Mouse (Mus musculus) liver, adult 2 months (tissue): ENCODE measurements around the gene Usp7. TPM values are rescaled to one million over a fixed set of nuclear protein-coding genes. Genes with fewer than 3 reads are reported as not detected.

ENCODE experiments used
- DNase-seq: peaks from one replicate; pipeline ENCODE4 v3.0.0-alpha.2; 2011; ENCODE audit warnings: low read depth, low spot score; ENCODE audit errors: extremely low read depth
- H3K27ac ChIP-seq: fragments of 200-500 bp; replicated peaks from 2 replicates; pipeline ENCODE4 v1.5.1; 2012; ENCODE audit warnings: low read depth, mild to moderate bottlenecking, control low read depth, inconsistent platforms, low read length; ENCODE audit not compliant: insufficient read depth
- H3K27me3 ChIP-seq: fragments of 200-500 bp; 2 replicates; pipeline ENCODE4 v1.6.1; 2012; ENCODE audit warnings: mild to moderate bottlenecking, moderate library complexity, low read length, inconsistent platforms; ENCODE audit not compliant: control insufficient read depth, insufficient read depth
- H3K36me3 ChIP-seq: fragments of 200-500 bp; 2 replicates; pipeline ENCODE4 v1.6.1; 2012; ENCODE audit warnings: low read length, inconsistent platforms; ENCODE audit not compliant: control insufficient read depth, insufficient read depth
- H3K4me1 ChIP-seq: fragments of 200-500 bp; 2 replicates; pipeline ENCODE4 v1.6.1; 2011; ENCODE audit warnings: low read length; ENCODE audit not compliant: control insufficient read depth, insufficient read depth
- H3K4me3 ChIP-seq: fragments of 200-500 bp; 2 replicates; pipeline ENCODE4 v1.5.1; 2011; ENCODE audit warnings: low read depth, mild to moderate bottlenecking, control low read depth, low read length, moderate library complexity; ENCODE audit not compliant: insufficient read depth
- H3K79me2 ChIP-seq: fragments of 200-500 bp; 2 replicates; pipeline ENCODE4 v1.6.1; 2012; ENCODE audit warnings: inconsistent platforms, mild to moderate bottlenecking, low read length, moderate library complexity; ENCODE audit not compliant: control insufficient read depth, insufficient read depth
- H3K9ac ChIP-seq: fragments of 200-500 bp; 2 replicates; pipeline ENCODE4 v1.6.1; 2012; ENCODE audit warnings: low read depth, mild to moderate bottlenecking, control low read depth, inconsistent platforms, low read length
- CTCF ChIP-seq: fragments of 200-500 bp; IDR thresholded peaks from 2 replicates; pipeline ENCODE4 v1.5.1; 2011; ENCODE audit warnings: low read depth, low read length, control low read depth
- POLR2A ChIP-seq: fragments of 200-500 bp; IDR thresholded peaks from 2 replicates; pipeline ENCODE4 v1.6.1; 2011; ENCODE audit warnings: low read length, control low read depth; ENCODE audit not compliant: insufficient read depth; ENCODE audit errors: extremely low read depth
- WGBS: fragments of 180-500 bp; shearing (Covaris S2); methylation state at CpG from one replicate; pipeline ENCODE4 v1.1.7; 2018; 5-methylcytosine and 5-hydroxymethylcytosine counted together
- polyA plus RNA-seq: library from polyadenylated mRNA; depleted of rRNA; stranded (reverse); fragments of >200 nt; gene quantifications from 2 replicates; pipeline ENCODE4 v1.2.3, GENCODE M21; 2012
- total RNA-seq: library from RNA; depleted of rRNA; stranded (reverse); fragments of >200 nt; gene quantifications from 2 replicates; pipeline ENCODE4 v1.2.3, GENCODE M21; 2014

The Usp7 gene
- total and polyA plus RNA-seq, 2 experiments, result 12.5 to 41.5 TPM

DNA sequence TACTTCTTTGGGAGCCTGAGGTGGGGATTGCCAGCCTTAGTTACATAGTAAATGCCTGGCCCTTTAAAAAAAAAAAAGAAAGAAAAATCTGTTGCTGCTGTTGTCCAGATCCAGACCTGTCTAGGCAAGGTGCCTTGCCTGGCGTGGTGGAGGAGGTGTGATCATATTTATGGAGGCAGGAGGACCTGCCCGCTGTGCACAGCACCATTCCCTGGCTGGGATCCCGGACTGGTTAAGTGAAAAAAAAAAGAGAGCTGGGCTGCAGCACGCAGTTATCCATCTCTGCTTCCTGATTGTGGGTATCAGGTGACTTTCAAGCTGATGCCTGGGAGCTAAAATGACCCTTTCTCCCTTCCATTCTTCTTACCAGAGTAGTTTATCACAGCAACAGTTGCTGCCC lies 107.0 kb downstream of the Usp7 start:
- Histone ChIP-seq H3K79me2 (no peaks in the 10 kb centered on the region), H3K4me3 (no peak overlapping the region), H3K27ac (no peak overlapping the region), H3K9ac (no peak overlapping the region), H3K27me3 (no peaks in the 10 kb centered on the region), H3K4me1 (peaks cover 11% of the 10 kb centered on the region), H3K36me3 (peaks cover 9% of the 10 kb centered on the region; the same call in 1 of the 2 replicates)
- no peak for DNase-seq
- TF ChIP-seq CTCF (no peak), POLR2A (no peak)
- 37% methylated on average over 4 of the region's 4 CpGs for WGBS

DNA sequence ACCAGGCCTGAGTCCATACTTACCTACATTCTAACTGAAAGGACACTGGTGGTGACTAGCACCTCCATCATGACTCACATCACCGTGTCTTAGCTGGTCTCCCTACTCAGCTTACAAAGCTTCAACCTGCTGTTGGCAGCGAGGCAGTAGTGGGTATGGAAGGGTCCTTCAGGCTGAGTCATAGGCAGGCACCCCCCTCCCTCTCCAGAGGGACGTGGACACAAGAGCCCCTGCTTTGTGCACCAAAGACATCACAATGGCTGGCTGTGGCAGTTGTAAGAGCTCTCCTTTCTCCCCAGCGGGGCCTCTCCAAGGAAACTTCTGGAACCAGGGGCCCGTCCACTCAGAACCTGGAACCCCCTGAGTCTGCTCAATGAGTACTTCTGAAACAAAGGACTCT lies 111.6 kb downstream of the Usp7 start, which contains the start of gene Gm5767:
Gene Gm5767 (plus strand): TSS at position 301 of the 400 bp plus-strand sequence.
- no peak within 1 kb of the TSS for H3K27ac ChIP-seq
- no peak within 1 kb of the TSS for H3K4me3 ChIP-seq
- WGBS, result 92% methylated on average over 5 of the region's 5 CpGs
- no peak within 1 kb of the TSS for H3K9ac ChIP-seq
- TF ChIP-seq CTCF (no peak), POLR2A (no peak)
- H3K79me2 ChIP-seq, result no peaks in the 10 kb centered on the region
- no peak for DNase-seq
- no peaks in the 10 kb centered on the region for H3K36me3 ChIP-seq
- no peaks in the 10 kb centered on the region for H3K27me3 ChIP-seq
- H3K4me1 ChIP-seq, result peaks cover 3% of the 10 kb centered on the region

- WGBS, result 80% methylated on average over 3 of the region's 3 CpGs
- H3K4me3 ChIP-seq, result no peak overlapping the region
- no peaks in the 10 kb centered on the region for H3K36me3 ChIP-seq
- no peak overlapping the region for H3K9ac ChIP-seq
- TF ChIP-seq POLR2A (no peak), CTCF (no peak)
- H3K27ac ChIP-seq, result no peak overlapping the region
- DNase-seq, result no peak
- peaks cover 3% of the 10 kb centered on the region for H3K4me1 ChIP-seq
- no peaks in the 10 kb centered on the region for H3K79me2 ChIP-seq
- H3K27me3 ChIP-seq, result no peaks in the 10 kb centered on the region
Observed at GRCm38 (mm10) chr16:8679780-8680179, 112.3 kb downstream of the Usp7 start.

DNA sequence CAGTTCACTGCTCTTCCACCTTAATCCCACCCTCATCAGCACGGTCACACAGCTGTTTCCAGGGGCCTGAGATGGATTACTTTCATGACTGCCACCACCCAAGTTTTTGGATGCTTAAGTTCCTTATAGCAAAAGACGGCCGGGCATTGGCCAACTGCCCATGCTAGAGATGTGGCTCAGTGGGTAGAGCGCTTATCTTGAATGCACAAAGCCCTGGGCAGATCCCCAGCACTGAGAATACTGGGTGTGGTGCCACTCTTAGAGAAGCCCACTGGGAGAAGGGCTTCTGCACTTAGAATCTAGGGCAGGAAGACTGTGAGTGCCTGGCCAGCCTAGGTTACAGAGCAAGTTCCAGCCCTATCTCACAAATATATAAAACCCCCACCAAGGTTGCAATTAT lies 113.4 kb downstream of the Usp7 start:
- peaks cover 8% of the 10 kb centered on the region for H3K4me1 ChIP-seq
- no peak overlapping the region for H3K27ac ChIP-seq
- no peak overlapping the region for H3K4me3 ChIP-seq
- no peaks in the 10 kb centered on the region for H3K27me3 ChIP-seq
- no peaks in the 10 kb centered on the region for H3K79me2 ChIP-seq
- no peak for TF ChIP-seq CTCF
- TF ChIP-seq POLR2A, result no peak
- 87% methylated on average over 4 of the region's 4 CpGs for WGBS
- H3K36me3 ChIP-seq, result no peaks in the 10 kb centered on the region
- H3K9ac ChIP-seq, result no peak overlapping the region
- DNase-seq, result no peak

DNA sequence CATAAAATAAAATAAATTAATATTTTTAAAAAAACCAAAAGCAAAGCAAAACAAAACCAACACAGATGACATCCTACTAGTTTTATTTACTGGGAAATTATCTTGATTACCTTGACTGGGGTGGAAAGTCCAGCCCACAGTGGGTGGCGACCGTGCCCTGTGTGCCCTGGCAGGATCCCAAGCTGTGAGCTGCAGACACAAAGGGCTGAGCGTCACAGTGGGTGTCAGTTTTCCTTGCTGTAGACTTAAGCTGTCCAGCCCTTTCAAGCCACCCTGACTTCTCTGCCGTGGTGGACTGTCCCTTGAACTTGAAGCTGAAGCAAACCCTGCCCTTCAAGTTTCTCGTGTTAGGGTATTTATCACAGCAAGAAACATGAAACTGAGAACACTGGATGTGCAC lies 114.1 kb downstream of the Usp7 start:
- Histone ChIP-seq H3K27me3 (no peaks in the 10 kb centered on the region), H3K9ac (no peak overlapping the region), H3K4me3 (no peak overlapping the region), H3K4me1 (peaks cover 11% of the 10 kb centered on the region), H3K27ac (no peak overlapping the region), H3K79me2 (no peaks in the 10 kb centered on the region), H3K36me3 (no peaks in the 10 kb centered on the region)
- DNase-seq, result peak; percentile 80
- WGBS, result 13% methylated on average over 5 of the region's 5 CpGs
- no peak for TF ChIP-seq CTCF
- no peak for TF ChIP-seq POLR2A

DNA sequence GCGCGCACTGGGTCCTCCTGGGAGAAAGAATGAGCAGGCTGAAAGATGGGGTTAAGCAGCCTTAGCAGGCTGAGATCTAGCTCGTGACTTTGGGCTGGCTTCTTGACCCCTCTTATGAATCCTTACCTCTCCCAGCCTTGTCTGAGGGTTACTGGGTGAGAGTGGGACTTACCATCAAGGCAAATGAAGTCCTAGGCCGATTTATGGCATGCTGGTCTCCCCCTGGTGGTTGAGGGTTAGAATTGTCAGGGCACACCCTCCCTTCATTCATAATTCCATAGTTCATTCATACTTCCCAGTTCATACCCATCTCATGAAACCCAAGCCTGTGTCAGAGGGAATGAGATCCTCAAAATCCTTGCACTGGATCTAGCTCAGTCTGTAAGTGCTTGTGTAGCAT lies 115.3 kb downstream of the Usp7 start:
- no peaks in the 10 kb centered on the region for H3K79me2 ChIP-seq
- H3K4me3 ChIP-seq, result no peak overlapping the region
- H3K9ac ChIP-seq, result no peak overlapping the region
- H3K4me1 ChIP-seq, result peaks cover 12% of the 10 kb centered on the region
- no peaks in the 10 kb centered on the region for H3K36me3 ChIP-seq
- 63% methylated on average over 4 of the region's 4 CpGs for WGBS
- H3K27ac ChIP-seq, result no peak overlapping the region
- TF ChIP-seq POLR2A (no peak), CTCF (peak; percentile 75)
- no peaks in the 10 kb centered on the region for H3K27me3 ChIP-seq
- peak; percentile 45 for DNase-seq
